Mouse (Mus musculus) neural tube, embryonic 12.5 days (tissue): ENCODE data around the gene Bola2. TPM values are rescaled to one million over a fixed set of nuclear protein-coding genes. Genes with fewer than 3 reads are reported as not detected.
"Not testable (repeated sequence)": the region's sequence is repeated elsewhere in the genome, so short reads cannot be mapped to it uniquely, and the experiment has no call there.

Source experiments
- ATAC-seq: fragments of 200-750 bp; cut with Nextera tagmentation; 2 replicates; pipeline ENCODE4 v1.8.0; 2017; ENCODE audit warnings: low read depth, mild to moderate bottlenecking, moderate TSS enrichment, moderate library complexity; ENCODE audit not compliant: low FRiP score
- H3K27ac ChIP-seq: fragments of 300-500 bp; sonication (generic); 2 replicates; pipeline ENCODE4 v1.5.1; 2016
- H3K27me3 ChIP-seq: fragments of 300-500 bp; sonication (generic); replicated peaks from 2 replicates; pipeline ENCODE4 v1.6.1; 2016; ENCODE audit warnings: mild to moderate bottlenecking
- H3K36me3 ChIP-seq: fragments of 300-500 bp; sonication (generic); 2 replicates; pipeline ENCODE4 v1.6.1; 2016; ENCODE audit warnings: mild to moderate bottlenecking
- H3K4me1 ChIP-seq: fragments of 300-500 bp; sonication (generic); 2 replicates; pipeline ENCODE4 v1.6.1; 2016
- H3K4me2 ChIP-seq: fragments of 300-500 bp; sonication (generic); replicated peaks from 2 replicates; pipeline ENCODE4 v1.6.1; 2016; ENCODE audit warnings: mild to moderate bottlenecking
- H3K4me3 ChIP-seq: fragments of 300-500 bp; sonication (generic); 2 replicates; pipeline ENCODE4 v1.5.1; 2016
- H3K9ac ChIP-seq: fragments of 300-500 bp; sonication (generic); 2 replicates; pipeline ENCODE4 v1.6.1; 2016; ENCODE audit warnings: mild to moderate bottlenecking
- H3K9me3 ChIP-seq: fragments of 300-500 bp; sonication (generic); 2 replicates; pipeline ENCODE4 v1.6.1; 2016; ENCODE audit warnings: mild to moderate bottlenecking
- WGBS: fragments of 180-500 bp; shearing (Covaris S2); methylation state at CpG from one replicate; pipeline ENCODE4 v1.1.7; 2016; 5-methylcytosine and 5-hydroxymethylcytosine counted together
- polyA plus RNA-seq: library from polyadenylated mRNA; unstranded; fragments of >200 nt; fragmentation: Nextera tagmentation; extraction: Ambion mirVana; gene quantifications from 2 replicates; pipeline ENCODE4 v1.2.1, GENCODE M21; 2016

The Bola2 gene
- polyA plus RNA-seq, 1 experiment from 2014 or later: 160 TPM

DNA sequence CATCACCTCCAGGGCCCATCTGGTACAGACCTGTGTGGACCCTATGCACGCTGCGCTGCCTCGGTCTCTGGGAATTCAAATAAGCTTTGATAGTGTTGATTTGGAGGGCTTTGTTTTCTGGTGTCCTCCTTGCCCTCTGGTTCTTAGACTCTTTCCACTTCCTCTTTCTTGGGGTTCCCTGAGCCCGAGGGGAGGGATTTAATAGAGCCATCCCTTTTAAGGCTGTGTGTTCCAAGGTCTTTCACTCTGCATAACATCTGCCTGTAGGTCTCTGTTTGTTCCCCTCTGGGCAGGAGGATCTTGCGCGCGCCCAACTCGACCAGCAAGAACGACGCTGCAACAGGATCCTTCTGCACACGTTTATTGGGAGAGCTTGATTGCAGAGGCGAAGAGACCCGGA lies 26.4 kb downstream of the Bola2 start:
- H3K4me2 ChIP-seq: no peak overlapping the region
- no peaks in the 10 kb centered on the region for H3K36me3 ChIP-seq
- WGBS: 94% methylated on average over 13 of the region's 13 CpGs
- H3K4me1 ChIP-seq: no peaks in the 10 kb centered on the region
- no peaks in the 10 kb centered on the region for H3K27me3 ChIP-seq
- H3K4me3 ChIP-seq: no peak overlapping the region
- H3K27ac ChIP-seq: no peak overlapping the region
- ATAC-seq: no peak
- no peak overlapping the region for H3K9ac ChIP-seq
- H3K9me3 ChIP-seq: no peaks in the 10 kb centered on the region

DNA sequence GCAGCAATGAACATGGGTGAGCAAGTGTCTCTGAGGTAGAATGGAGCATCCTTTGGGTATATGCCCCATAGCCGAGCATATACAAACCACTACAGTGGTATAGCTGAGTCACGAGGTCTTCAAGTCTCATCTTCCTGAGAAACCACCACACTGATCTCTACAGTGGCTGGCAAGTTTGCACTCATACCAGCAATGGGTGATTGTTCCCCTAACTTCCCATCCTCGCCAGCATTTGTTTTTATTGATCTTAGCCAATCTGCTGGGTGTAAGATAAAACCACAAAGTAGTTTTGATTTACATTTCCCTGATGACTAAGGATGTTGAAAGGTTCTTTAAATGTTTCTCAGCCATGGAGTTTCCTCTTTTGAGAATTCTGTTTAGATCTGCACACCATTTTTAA lies 29.9 kb downstream of the Bola2 start:
- H3K36me3 ChIP-seq: no peaks in the 10 kb centered on the region
- no peak overlapping the region for H3K4me3 ChIP-seq
- 78% methylated on average over 3 of the region's 3 CpGs for WGBS
- ATAC-seq: no peak
- no peak overlapping the region for H3K9ac ChIP-seq
- no peaks in the 10 kb centered on the region for H3K9me3 ChIP-seq
- no peaks in the 10 kb centered on the region for H3K27me3 ChIP-seq
- H3K27ac ChIP-seq: no peak overlapping the region
- H3K4me2 ChIP-seq: no peak overlapping the region
- H3K4me1 ChIP-seq: no peaks in the 10 kb centered on the region

DNA sequence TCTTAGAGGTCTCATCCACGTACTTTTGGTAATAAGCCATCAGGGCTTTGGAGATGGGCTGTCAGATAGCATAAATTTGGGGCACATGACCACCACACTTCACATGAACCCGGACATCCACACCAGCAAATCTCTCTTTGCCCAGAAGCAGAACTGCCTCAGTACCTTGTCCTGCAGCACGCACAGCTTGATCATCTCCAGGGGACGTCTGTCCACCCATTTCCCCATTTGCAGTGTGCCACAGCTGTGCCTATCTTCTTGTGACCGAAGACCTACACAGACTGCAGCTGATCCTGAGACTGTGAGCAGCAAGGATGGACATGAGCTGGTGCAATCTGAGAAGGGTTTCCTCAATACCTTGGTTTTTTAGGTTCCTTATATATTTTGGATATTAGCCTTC lies 30.5 kb downstream of the Bola2 start:
- H3K4me3 ChIP-seq: no peak overlapping the region
- no peak overlapping the region for H3K27ac ChIP-seq
- H3K9me3 ChIP-seq: no peaks in the 10 kb centered on the region
- 77% methylated on average over 5 of the region's 5 CpGs for WGBS
- no peak for ATAC-seq
- H3K4me1 ChIP-seq: no peaks in the 10 kb centered on the region
- H3K27me3 ChIP-seq: no peaks in the 10 kb centered on the region
- H3K4me2 ChIP-seq: no peak overlapping the region
- H3K9ac ChIP-seq: no peak overlapping the region
- no peaks in the 10 kb centered on the region for H3K36me3 ChIP-seq

DNA sequence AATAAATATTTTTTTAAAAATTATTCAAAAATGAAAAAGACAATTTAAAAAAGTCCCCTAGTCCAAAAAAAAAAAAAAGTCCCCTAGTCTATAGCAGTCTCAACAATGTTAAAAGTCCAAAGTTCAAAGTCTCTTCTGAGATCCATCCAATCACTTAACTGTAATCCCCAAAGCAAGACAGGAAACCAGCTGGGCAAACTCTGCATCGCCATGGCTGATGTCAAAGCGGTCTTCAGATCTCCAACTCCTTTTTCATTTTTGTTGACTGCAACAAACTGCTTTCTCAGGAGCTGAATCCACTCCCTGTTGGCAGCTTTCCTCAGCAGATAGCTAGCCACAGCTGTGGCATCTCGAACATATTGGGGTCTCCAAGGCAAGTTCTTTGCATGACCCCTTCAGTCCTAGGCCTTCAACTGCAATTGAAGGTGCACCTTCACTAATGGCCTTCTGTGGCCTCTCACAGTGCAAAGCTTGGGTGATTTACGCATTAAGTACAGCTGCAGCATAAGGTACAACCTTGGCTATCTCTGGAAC lies 35.1 kb downstream of the Bola2 start:
- H3K4me3 ChIP-seq, H3K27me3 ChIP-seq, H3K4me1 ChIP-seq, H3K9me3 ChIP-seq, H3K4me2 ChIP-seq, ATAC-seq, H3K9ac ChIP-seq, H3K36me3 ChIP-seq, H3K27ac ChIP-seq: not testable (repeated sequence)
- 90% methylated on average over 4 of the region's 4 CpGs for WGBS

DNA sequence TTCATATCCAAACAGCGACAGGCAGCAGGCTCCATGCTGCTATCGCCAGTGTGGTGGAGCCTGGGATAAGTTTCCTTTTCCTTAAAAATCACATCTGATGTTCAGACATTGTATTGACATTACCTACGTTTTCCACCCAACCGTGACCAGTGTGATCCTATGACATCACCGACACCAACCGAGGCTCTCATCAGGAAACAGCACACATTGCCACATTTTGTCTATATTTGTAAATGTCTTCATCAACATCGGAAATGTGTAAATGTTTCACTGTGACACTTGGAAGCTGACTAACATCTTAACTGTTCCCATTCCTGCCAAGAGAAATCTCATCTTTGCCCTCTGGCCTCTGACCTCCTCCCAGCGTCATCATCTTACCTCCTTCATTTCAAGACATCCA lies 40.9 kb downstream of the Bola2 start:
- Histone ChIP-seq H3K36me3 (no peaks in the 10 kb centered on the region), H3K4me2 (no peak overlapping the region), H3K9me3 (no peaks in the 10 kb centered on the region), H3K4me3 (no peak overlapping the region), H3K27me3 (no peaks in the 10 kb centered on the region), H3K4me1 (no peaks in the 10 kb centered on the region), H3K9ac (no peak overlapping the region), H3K27ac (no peak overlapping the region)
- WGBS: 87% methylated on average over 8 of the region's 8 CpGs
- ATAC-seq: no peak

DNA sequence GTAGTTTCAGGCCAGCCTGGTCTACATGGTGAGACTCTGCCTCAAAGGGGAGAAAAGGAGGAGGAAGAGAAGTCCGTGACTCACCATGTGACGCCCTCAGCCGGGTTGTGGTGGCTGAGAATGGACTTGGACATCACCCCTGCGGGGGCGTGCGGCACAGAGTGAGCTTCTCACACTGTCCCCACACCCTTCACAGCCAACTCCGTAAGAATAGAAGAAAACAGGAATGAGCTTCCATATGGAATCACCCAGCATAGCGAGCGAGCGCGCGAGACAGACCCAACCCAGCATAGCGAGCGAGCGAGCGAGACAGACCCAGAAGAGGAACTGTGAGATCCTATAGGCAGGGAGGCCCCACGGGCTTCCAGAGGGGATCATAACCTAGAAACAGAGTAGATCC lies 44.4 kb downstream of the Bola2 start:
- 87% methylated on average over 17 of the region's 17 CpGs for WGBS
- H3K9me3 ChIP-seq: no peaks in the 10 kb centered on the region
- no peaks in the 10 kb centered on the region for H3K36me3 ChIP-seq
- ATAC-seq: no peak
- H3K27ac ChIP-seq: no peak overlapping the region
- H3K9ac ChIP-seq: no peak overlapping the region
- H3K27me3 ChIP-seq: no peaks in the 10 kb centered on the region
- no peak overlapping the region for H3K4me3 ChIP-seq
- H3K4me2 ChIP-seq: no peak overlapping the region
- no peaks in the 10 kb centered on the region for H3K4me1 ChIP-seq

DNA sequence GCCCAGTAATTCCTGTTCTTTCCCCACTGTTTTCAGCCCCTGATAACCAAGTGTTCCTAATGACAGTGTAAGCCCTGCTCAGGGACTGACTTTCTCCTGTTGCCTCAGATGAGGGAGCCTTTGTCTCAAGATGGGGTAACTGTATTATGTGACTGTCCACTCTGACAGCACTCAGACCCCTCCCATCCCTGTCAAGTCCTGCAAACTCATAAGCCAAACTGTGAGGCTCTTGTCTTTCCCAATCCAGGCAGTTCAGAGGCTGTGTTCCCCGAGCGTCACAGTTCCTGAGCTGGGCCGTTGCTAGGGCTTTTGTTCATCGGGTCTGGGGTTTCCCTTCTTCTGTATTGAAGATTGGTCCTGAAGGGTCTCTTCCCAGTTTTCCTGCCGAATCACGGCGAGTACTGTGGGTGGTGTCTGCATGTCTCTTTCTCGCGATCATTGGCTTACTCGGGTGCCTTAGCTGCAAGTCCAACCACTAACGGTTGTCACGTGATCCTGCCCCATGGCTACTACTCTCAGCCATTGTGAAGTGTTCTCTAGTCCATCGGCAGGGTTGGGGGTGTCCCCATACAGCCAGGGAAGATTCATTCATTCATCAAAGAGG lies 45.0 kb downstream of the Bola2 start:
- Histone ChIP-seq H3K4me3 (no peak overlapping the region), H3K27me3 (no peaks in the 10 kb centered on the region), H3K4me1 (no peaks in the 10 kb centered on the region), H3K4me2 (no peak overlapping the region), H3K9me3 (no peaks in the 10 kb centered on the region), H3K36me3 (no peaks in the 10 kb centered on the region), H3K9ac (no peak overlapping the region), H3K27ac (no peak overlapping the region)
- 83% methylated on average over 13 of the region's 13 CpGs for WGBS
- no peak for ATAC-seq

DNA sequence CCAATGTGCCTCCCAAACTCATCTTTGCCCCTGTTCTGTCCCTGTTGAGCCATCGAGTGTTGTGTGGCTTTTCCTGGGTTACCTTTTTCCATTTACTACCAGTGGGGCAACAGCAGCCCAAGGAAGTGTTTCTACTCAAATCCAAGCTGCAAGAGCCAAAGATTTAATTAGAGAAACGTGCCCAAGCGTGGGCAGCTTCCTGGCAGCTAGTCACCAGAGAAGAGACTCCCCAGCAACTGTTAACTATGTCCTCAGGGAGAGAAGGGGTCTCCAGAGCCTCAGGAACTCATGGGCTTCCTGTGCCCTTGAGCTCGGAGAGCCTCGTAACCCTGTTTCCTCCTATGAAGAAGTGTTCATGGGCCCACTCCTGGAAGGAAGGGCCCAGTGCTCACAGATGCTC lies 45.8 kb downstream of the Bola2 start:
- no peak overlapping the region for H3K27ac ChIP-seq
- ATAC-seq: no peak
- H3K9ac ChIP-seq: no peak overlapping the region
- no peaks in the 10 kb centered on the region for H3K36me3 ChIP-seq
- H3K4me2 ChIP-seq: no peak overlapping the region
- no peaks in the 10 kb centered on the region for H3K4me1 ChIP-seq
- H3K27me3 ChIP-seq: no peaks in the 10 kb centered on the region
- H3K9me3 ChIP-seq: no peaks in the 10 kb centered on the region
- no peak overlapping the region for H3K4me3 ChIP-seq
- WGBS: 85% methylated on average over 5 of the region's 5 CpGs

DNA sequence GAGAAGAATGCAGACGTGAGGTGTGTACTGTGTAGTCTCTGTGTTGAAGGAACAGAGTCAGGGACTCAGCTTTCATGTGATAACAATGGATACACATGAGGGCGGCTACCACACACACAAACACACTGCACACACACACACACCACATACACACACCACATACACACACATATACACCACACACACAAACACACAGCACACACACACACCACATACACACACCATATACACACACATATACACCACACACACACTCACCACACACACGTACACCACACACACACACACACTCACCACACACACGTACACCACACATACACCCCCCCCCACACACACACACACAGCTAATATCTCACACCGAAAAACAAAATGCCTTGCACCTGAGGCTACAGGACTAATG lies 46.3 kb downstream of the Bola2 start:
- Histone ChIP-seq H3K9me3 (no peaks in the 10 kb centered on the region), H3K4me2 (no peak overlapping the region), H3K27ac (no peak overlapping the region), H3K9ac (no peak overlapping the region), H3K4me3 (no peak overlapping the region), H3K4me1 (no peaks in the 10 kb centered on the region), H3K36me3 (no peaks in the 10 kb centered on the region), H3K27me3 (no peaks in the 10 kb centered on the region)
- ATAC-seq: no peak
- WGBS: 86% methylated on average over 5 of the region's 5 CpGs

DNA sequence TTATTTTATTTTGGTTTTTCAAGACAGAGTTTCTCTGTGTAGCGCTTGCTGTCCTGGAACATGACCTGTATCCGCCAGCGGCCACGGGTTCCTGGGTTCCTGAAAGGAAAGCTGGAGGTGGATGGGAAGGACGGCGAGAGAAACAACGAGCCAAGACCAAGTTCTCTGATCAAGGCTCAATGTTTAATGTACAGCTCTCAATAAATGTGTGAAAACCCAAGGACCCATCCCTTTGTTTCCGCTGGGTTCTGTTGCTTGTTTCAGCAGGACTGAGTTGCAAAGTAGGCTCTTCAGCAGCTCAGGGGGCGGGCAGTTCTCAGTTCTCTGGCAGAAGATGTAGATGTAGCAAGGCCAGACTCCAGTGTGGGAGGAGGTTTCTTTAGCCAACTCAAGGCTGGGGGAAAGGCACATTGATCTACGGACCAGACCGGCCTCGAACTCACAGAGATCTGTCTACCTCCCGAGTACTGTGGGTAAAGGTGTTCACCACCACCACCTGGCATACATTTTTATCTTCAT lies 46.8 kb downstream of the Bola2 start:
- 92% methylated on average over 13 of the region's 13 CpGs for WGBS
- no peak overlapping the region for H3K4me3 ChIP-seq
- no peaks in the 10 kb centered on the region for H3K9me3 ChIP-seq
- H3K27ac ChIP-seq: no peak overlapping the region
- no peak for ATAC-seq
- H3K4me1 ChIP-seq: no peaks in the 10 kb centered on the region
- H3K36me3 ChIP-seq: no peaks in the 10 kb centered on the region
- no peak overlapping the region for H3K4me2 ChIP-seq
- no peaks in the 10 kb centered on the region for H3K27me3 ChIP-seq
- no peak overlapping the region for H3K9ac ChIP-seq

DNA sequence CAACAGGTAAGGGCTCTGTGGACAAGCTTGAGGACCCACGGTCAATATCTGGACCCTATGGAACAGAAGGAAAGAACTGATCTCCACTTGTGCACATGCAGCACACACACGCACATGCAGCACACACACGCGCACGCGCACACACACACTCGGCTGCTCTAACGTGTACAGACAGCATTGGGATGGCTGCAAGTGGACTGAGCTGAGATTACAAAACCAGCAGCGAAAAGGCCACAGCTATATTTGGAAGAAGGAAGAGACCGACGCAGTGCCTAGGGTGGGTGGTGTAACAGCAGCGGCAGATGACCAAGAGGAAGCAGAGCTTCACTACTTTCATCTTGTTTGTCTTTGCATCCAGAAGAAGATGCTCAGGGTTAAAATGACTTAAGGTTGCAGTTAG lies 50.9 kb downstream of the Bola2 start:
- H3K4me3 ChIP-seq: no peak overlapping the region
- 94% methylated on average over 12 of the region's 12 CpGs for WGBS
- no peaks in the 10 kb centered on the region for H3K36me3 ChIP-seq
- no peak overlapping the region for H3K4me2 ChIP-seq
- H3K4me1 ChIP-seq: no peaks in the 10 kb centered on the region
- H3K9ac ChIP-seq: no peak overlapping the region
- no peaks in the 10 kb centered on the region for H3K9me3 ChIP-seq
- H3K27ac ChIP-seq: no peak overlapping the region
- no peaks in the 10 kb centered on the region for H3K27me3 ChIP-seq
- ATAC-seq: no peak

DNA sequence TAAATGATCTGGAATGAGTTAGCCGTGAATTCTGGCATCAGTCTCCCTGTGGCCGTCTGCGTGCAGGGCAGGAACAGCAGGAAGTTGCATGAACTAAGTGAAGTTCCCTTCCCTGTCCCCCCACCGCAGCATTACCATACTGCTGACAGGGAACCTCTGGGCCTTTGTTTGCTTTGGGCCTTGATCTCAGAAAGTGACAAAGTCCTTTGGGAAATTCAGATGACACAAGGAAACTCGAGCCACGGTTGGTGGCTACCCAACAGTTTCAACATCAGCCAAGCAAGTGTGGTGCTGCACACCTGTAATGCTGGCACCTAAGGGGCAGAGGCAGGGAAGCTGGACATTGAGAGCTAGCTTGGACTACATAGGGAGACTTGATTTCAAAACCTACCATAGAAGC lies 51.6 kb downstream of the Bola2 start:
- Histone ChIP-seq H3K4me1 (no peaks in the 10 kb centered on the region), H3K27ac (no peak overlapping the region), H3K9me3 (no peaks in the 10 kb centered on the region), H3K27me3 (no peaks in the 10 kb centered on the region), H3K4me2 (no peak overlapping the region), H3K36me3 (no peaks in the 10 kb centered on the region), H3K9ac (no peak overlapping the region), H3K4me3 (no peak overlapping the region)
- no peak for ATAC-seq
- WGBS: 37% methylated on average over 6 of the region's 6 CpGs

DNA sequence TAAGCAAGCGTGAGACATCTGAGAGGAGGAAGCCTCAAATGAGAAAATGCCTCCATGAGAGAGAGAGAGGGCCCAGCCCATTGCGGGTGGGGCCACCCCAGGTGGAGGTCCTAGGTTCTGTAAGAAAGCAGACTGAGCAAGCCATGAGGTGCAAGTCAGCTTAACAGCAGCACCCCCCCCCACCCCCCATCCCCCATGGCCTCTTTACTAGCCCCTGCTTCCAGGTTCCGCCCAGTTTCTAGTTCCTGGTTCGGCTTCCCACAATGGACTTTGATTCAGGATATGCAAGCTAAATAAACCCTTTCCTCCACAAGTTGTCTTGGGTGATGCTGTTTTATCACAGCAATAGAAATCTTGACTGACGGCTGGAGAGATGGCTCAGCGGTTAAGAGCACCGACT lies 53.6 kb downstream of the Bola2 start:
- Histone ChIP-seq H3K27me3 (no peaks in the 10 kb centered on the region), H3K36me3 (no peaks in the 10 kb centered on the region), H3K4me1 (no peaks in the 10 kb centered on the region), H3K27ac (no peak overlapping the region), H3K4me2 (no peak overlapping the region), H3K4me3 (no peak overlapping the region), H3K9me3 (no peaks in the 10 kb centered on the region), H3K9ac (no peak overlapping the region)
- 77% methylated on average over 7 of the region's 7 CpGs for WGBS
- no peak for ATAC-seq
